Mouse (Mus musculus) kidney, adult 18-20 months (tissue): ENCODE measurements around the gene Ryr2.

ENCODE experiments used
- DNase-seq: peaks from one replicate; pipeline ENCODE4 v3.0.0; 2021

Gene Ryr2

GRCm38 (mm10) chr13:12093146-12093545 lies 13.6 kb downstream of the Ryr2 start:
- no peak for DNase-seq

- DNase-seq: no peak
These were observed 14.2 kb downstream of the Ryr2 start for GRCm38 (mm10) chr13:12092379-12093107.

- DNase-seq: no peak
These were observed 22.7 kb downstream of the Ryr2 start for GRCm38 (mm10) chr13:12084112-12084475.

- no peak for DNase-seq
These were observed 23.2 kb downstream of the Ryr2 start for GRCm38 (mm10) chr13:12083443-12084111.

GRCm38 (mm10) chr13:12080590-12080989 lies 26.2 kb downstream of the Ryr2 start:
- no peak for DNase-seq

- DNase-seq: no peak
These were observed 27.2 kb downstream of the Ryr2 start for GRCm38 (mm10) chr13:12079536-12079935.

- DNase-seq: no peak
These were observed 31.8 kb downstream of the Ryr2 start for GRCm38 (mm10) chr13:12074897-12075296.

- no peak for DNase-seq
These were observed 34.2 kb downstream of the Ryr2 start for GRCm38 (mm10) chr13:12072571-12072970.

- peak; percentile 9 for DNase-seq
These were observed 34.6 kb downstream of the Ryr2 start for GRCm38 (mm10) chr13:12072112-12072511.

GRCm38 (mm10) chr13:12070157-12071129 lies 36.3 kb downstream of the Ryr2 start:
- DNase-seq: no peak

- no peak for DNase-seq
These were observed 42.2 kb downstream of the Ryr2 start for GRCm38 (mm10) chr13:12064576-12064975.

- DNase-seq: no peak
These were observed 43.2 kb downstream of the Ryr2 start for GRCm38 (mm10) chr13:12063561-12063960.

GRCm38 (mm10) chr13:12057357-12057771 lies 49.4 kb downstream of the Ryr2 start:
- DNase-seq: no peak

GRCm38 (mm10) chr13:12055913-12056312 lies 50.8 kb downstream of the Ryr2 start:
- DNase-seq: no peak

GRCm38 (mm10) chr13:12053910-12054309 lies 52.8 kb downstream of the Ryr2 start:
- DNase-seq: no peak

GRCm38 (mm10) chr13:12050809-12051208 lies 55.9 kb downstream of the Ryr2 start:
- no peak for DNase-seq

- DNase-seq: no peak
These were observed 59.7 kb downstream of the Ryr2 start for GRCm38 (mm10) chr13:12047059-12047458.

GRCm38 (mm10) chr13:12044751-12045150 lies 62.0 kb downstream of the Ryr2 start:
- no peak for DNase-seq

GRCm38 (mm10) chr13:12042891-12043491 lies 63.8 kb downstream of the Ryr2 start:
- no peak for DNase-seq

- no peak for DNase-seq
These were observed 66.8 kb downstream of the Ryr2 start for GRCm38 (mm10) chr13:12039967-12040366.

GRCm38 (mm10) chr13:12038676-12039075 lies 68.1 kb downstream of the Ryr2 start:
- no peak for DNase-seq

- DNase-seq: no peak
These were observed 69.5 kb downstream of the Ryr2 start for GRCm38 (mm10) chr13:12037241-12037640.

GRCm38 (mm10) chr13:12036834-12037233 lies 69.9 kb downstream of the Ryr2 start:
- DNase-seq: no peak
